Mouse (Mus musculus): ENCODE results near the gene Siah2. TPM values are rescaled to one million over a fixed set of nuclear protein-coding genes. Genes with fewer than 3 reads are reported as not detected.

Siah2 gene
- polyA plus RNA-seq, 1 experiment from 2014 or later, result 6.5 TPM

GRCm38 (mm10) chr3:58695044-58695443 lies 2.8 kb upstream of the Siah2 start:
- Histone ChIP-seq H3K4me2 (no peak overlapping the region), H3K9ac (replicated peaks) (no peak overlapping the region), H3K27me3 (peaks cover 7% of the 10 kb centered on the region), H3K4me1 (replicated peaks) (peaks cover 4% of the 10 kb centered on the region; the same call in 1 of the 2 replicates), H3K9me3 (no peaks in the 10 kb centered on the region), H3K36me3 (no peaks in the 10 kb centered on the region), H3K4me3 (replicated peaks) (no peak overlapping the region), H3K27ac (no peak overlapping the region)
- no peak for ATAC-seq (ENCODE audit: insufficient number of reproducible peaks, insufficient read depth, low FRiP score, low TSS enrichment, low read depth)
- 86% methylated on average over 1 of the region's 1 CpGs for WGBS

GRCm38 (mm10) chr3:58693331-58693730 lies 1.1 kb upstream of the Siah2 start:
- Histone ChIP-seq H3K9me3 (no peaks in the 10 kb centered on the region), H3K9ac (replicated peaks) (no peak overlapping the region), H3K27ac (no peak overlapping the region), H3K4me1 (replicated peaks) (peaks cover 13% of the 10 kb centered on the region), H3K36me3 (no peaks in the 10 kb centered on the region), H3K27me3 (peaks cover 7% of the 10 kb centered on the region), H3K4me2 (no peak overlapping the region), H3K4me3 (replicated peaks) (no peak overlapping the region)
- 84% methylated on average over 7 of the region's 7 CpGs for WGBS
- ATAC-seq (ENCODE audit: insufficient number of reproducible peaks, insufficient read depth, low FRiP score, low TSS enrichment, low read depth), result no peak

- Histone ChIP-seq H3K4me2 (peak overlapping the region; percentile 96), H3K9ac (replicated peaks) (peak overlapping the region; percentile 86), H3K4me1 (replicated peaks) (peaks cover 13% of the 10 kb centered on the region), H3K27ac (peak overlapping the region; percentile 62), H3K9me3 (no peaks in the 10 kb centered on the region), H3K36me3 (no peaks in the 10 kb centered on the region), H3K4me3 (replicated peaks) (peak overlapping the region; percentile 86), H3K27me3 (peaks cover 7% of the 10 kb centered on the region)
- under 1% methylated on average over 63 of the region's 65 CpGs for WGBS
- no peak for ATAC-seq (ENCODE audit: insufficient number of reproducible peaks, insufficient read depth, low FRiP score, low TSS enrichment, low read depth)
Measured at GRCm38 (mm10) chr3:58691374-58691939, 743 bp downstream of the Siah2 start.

- peak overlapping the region; percentile 96 for H3K4me2 ChIP-seq
- no peaks in the 10 kb centered on the region for H3K36me3 ChIP-seq
- peak overlapping the region; percentile 66; the same call in 1 of the 2 replicates for H3K27ac ChIP-seq
- H3K9me3 ChIP-seq, result no peaks in the 10 kb centered on the region
- WGBS, result under 1% methylated on average over 24 of the region's 24 CpGs
- ATAC-seq (ENCODE audit: insufficient number of reproducible peaks, insufficient read depth, low FRiP score, low TSS enrichment, low read depth), result no peak
- peak overlapping the region; percentile 86 for H3K9ac ChIP-seq (replicated peaks)
- peaks cover 13% of the 10 kb centered on the region for H3K4me1 ChIP-seq (replicated peaks)
- H3K4me3 ChIP-seq (replicated peaks), result peak overlapping the region; percentile 86
- H3K27me3 ChIP-seq, result peaks cover 7% of the 10 kb centered on the region
Measured at GRCm38 (mm10) chr3:58690619-58691373, 1.4 kb downstream of the Siah2 start.

GRCm38 (mm10) chr3:58689721-58690120 lies 2.5 kb downstream of the Siah2 start:
- H3K27ac ChIP-seq, result no peak overlapping the region
- H3K9ac ChIP-seq (replicated peaks), result no peak overlapping the region
- ATAC-seq (ENCODE audit: insufficient number of reproducible peaks, insufficient read depth, low FRiP score, low TSS enrichment, low read depth), result no peak
- H3K4me3 ChIP-seq (replicated peaks), result no peak overlapping the region
- 7% methylated on average over 3 of the region's 3 CpGs for WGBS
- peaks cover 7% of the 10 kb centered on the region for H3K27me3 ChIP-seq
- no peaks in the 10 kb centered on the region for H3K36me3 ChIP-seq
- H3K9me3 ChIP-seq, result no peaks in the 10 kb centered on the region
- H3K4me2 ChIP-seq, result peak overlapping the region; percentile 96
- H3K4me1 ChIP-seq (replicated peaks), result peaks cover 13% of the 10 kb centered on the region

- no peak overlapping the region for H3K4me3 ChIP-seq (replicated peaks)
- H3K27me3 ChIP-seq, result peaks cover 7% of the 10 kb centered on the region
- H3K4me1 ChIP-seq (replicated peaks), result peaks cover 13% of the 10 kb centered on the region
- no peak overlapping the region for H3K9ac ChIP-seq (replicated peaks)
- no peak overlapping the region for H3K27ac ChIP-seq
- H3K9me3 ChIP-seq, result no peaks in the 10 kb centered on the region
- 76% methylated on average over 7 of the region's 7 CpGs for WGBS
- no peak for ATAC-seq (ENCODE audit: insufficient number of reproducible peaks, insufficient read depth, low FRiP score, low TSS enrichment, low read depth)
- peak overlapping the region; percentile 27 for H3K4me2 ChIP-seq
- H3K36me3 ChIP-seq, result no peaks in the 10 kb centered on the region
Measured at GRCm38 (mm10) chr3:58689105-58689504, 3.1 kb downstream of the Siah2 start.

GRCm38 (mm10) chr3:58688551-58688950 lies 3.6 kb downstream of the Siah2 start:
- Histone ChIP-seq H3K27ac (no peak overlapping the region), H3K9ac (replicated peaks) (no peak overlapping the region), H3K27me3 (peaks cover 7% of the 10 kb centered on the region), H3K4me1 (replicated peaks) (peaks cover 13% of the 10 kb centered on the region), H3K4me3 (replicated peaks) (no peak overlapping the region), H3K4me2 (no peak overlapping the region), H3K9me3 (no peaks in the 10 kb centered on the region), H3K36me3 (no peaks in the 10 kb centered on the region)
- WGBS, result 94% methylated on average over 4 of the region's 4 CpGs
- ATAC-seq (ENCODE audit: insufficient number of reproducible peaks, insufficient read depth, low FRiP score, low TSS enrichment, low read depth), result no peak

- H3K9ac ChIP-seq (replicated peaks), result no peak overlapping the region
- ATAC-seq (ENCODE audit: insufficient number of reproducible peaks, insufficient read depth, low FRiP score, low TSS enrichment, low read depth), result no peak
- H3K27ac ChIP-seq, result no peak overlapping the region
- H3K4me1 ChIP-seq (replicated peaks), result peaks cover 11% of the 10 kb centered on the region
- H3K27me3 ChIP-seq, result no peaks in the 10 kb centered on the region
- no peaks in the 10 kb centered on the region for H3K9me3 ChIP-seq
- no peaks in the 10 kb centered on the region for H3K36me3 ChIP-seq
- WGBS, result 77% methylated on average over 2 of the region's 2 CpGs
- H3K4me2 ChIP-seq, result no peak overlapping the region
- H3K4me3 ChIP-seq (replicated peaks), result no peak overlapping the region
Measured at GRCm38 (mm10) chr3:58686922-58687284, 5.3 kb downstream of the Siah2 start.

GRCm38 (mm10) chr3:58686206-58686921 lies 5.8 kb downstream of the Siah2 start:
- peaks cover 14% of the 10 kb centered on the region for H3K4me1 ChIP-seq (replicated peaks)
- no peak for ATAC-seq (ENCODE audit: insufficient number of reproducible peaks, insufficient read depth, low FRiP score, low TSS enrichment, low read depth)
- H3K4me3 ChIP-seq (replicated peaks), result no peak overlapping the region
- no peak overlapping the region for H3K4me2 ChIP-seq
- H3K27me3 ChIP-seq, result no peaks in the 10 kb centered on the region
- H3K9me3 ChIP-seq, result no peaks in the 10 kb centered on the region
- H3K9ac ChIP-seq (replicated peaks), result no peak overlapping the region
- no peak overlapping the region for H3K27ac ChIP-seq
- 85% methylated on average over 7 of the region's 7 CpGs for WGBS
- no peaks in the 10 kb centered on the region for H3K36me3 ChIP-seq

- no peak overlapping the region for H3K9ac ChIP-seq (replicated peaks)
- no peak overlapping the region for H3K4me3 ChIP-seq (replicated peaks)
- H3K4me1 ChIP-seq (replicated peaks), result peaks cover 22% of the 10 kb centered on the region
- H3K27ac ChIP-seq, result no peak overlapping the region
- no peaks in the 10 kb centered on the region for H3K36me3 ChIP-seq
- no peaks in the 10 kb centered on the region for H3K27me3 ChIP-seq
- WGBS, result 90% methylated on average over 3 of the region's 3 CpGs
- H3K9me3 ChIP-seq, result no peaks in the 10 kb centered on the region
- H3K4me2 ChIP-seq, result no peak overlapping the region
- ATAC-seq (ENCODE audit: insufficient number of reproducible peaks, insufficient read depth, low FRiP score, low TSS enrichment, low read depth), result no peak
Measured at GRCm38 (mm10) chr3:58685396-58685795, 6.8 kb downstream of the Siah2 start.

- Histone ChIP-seq H3K4me2 (no peak overlapping the region), H3K27me3 (no peaks in the 10 kb centered on the region), H3K27ac (no peak overlapping the region), H3K9me3 (no peaks in the 10 kb centered on the region), H3K36me3 (no peaks in the 10 kb centered on the region), H3K9ac (replicated peaks) (no peak overlapping the region), H3K4me3 (replicated peaks) (no peak overlapping the region), H3K4me1 (replicated peaks) (peaks cover 31% of the 10 kb centered on the region)
- 85% methylated on average over 7 of the region's 7 CpGs for WGBS
- ATAC-seq (ENCODE audit: insufficient number of reproducible peaks, insufficient read depth, low FRiP score, low TSS enrichment, low read depth), result no peak
Measured at GRCm38 (mm10) chr3:58683346-58683745, 8.9 kb downstream of the Siah2 start.
